Mouse (Mus musculus): Measurements from ENCODE around the gene Sfxn3. TPM values are rescaled to one million over a fixed set of nuclear protein-coding genes. Genes with fewer than 3 reads are reported as not detected.

Gene Sfxn3
- 2.4 TPM in 2 replicates for polyA plus RNA-seq (2012; rRNA removed)
- 1.8 and 2.5 TPM in 2 replicates for polyA plus RNA-seq (2014; fragmentation: Nextera tagmentation; extraction: Ambion mirVana)

GRCm38 (mm10) chr19:45047417-45047934 lies at the start of gene Sfxn3:
Sfxn3 (plus strand) TSS chr19:45047503.
- Histone ChIP-seq H3K27ac (peak within 1 kb of the TSS; percentile 49), H3K27me3 (ENCODE audit: control insufficient read depth, insufficient read depth, low read length) (peaks cover 23% of the 10 kb centered on the region), H3K4me1 (replicated peaks; ENCODE audit: control insufficient read depth in 2 of 2, insufficient read depth in 2 of 2, low read length in 1 of 2) (peaks cover 0 to 19% of the 10 kb centered on the region in 2 experiments; a peak in 2 of 4 replicates), H3K4me2 (ENCODE audit: low read depth) (peak within 1 kb of the TSS; percentile 59), H3K9ac (replicated peaks) (peak within 1 kb of the TSS; percentile 59), H3K4me3 (ENCODE audit: insufficient read depth in 1 of 2, low read depth in 2 of 2, low read length in 2 of 2) (peak within 1 kb of the TSS; percentile 38 to 61), H3K9me3 (ENCODE audit: control insufficient read depth, low read length) (no peaks in the 10 kb centered on the region), H3K36me3 (replicated peaks; ENCODE audit: control insufficient read depth, insufficient read depth, low read depth) (no peaks in the 10 kb centered on the region)
- ATAC-seq (ENCODE audit: insufficient read depth), result peak; percentile 86
- TF ChIP-seq CTCF (IDR thresholded peaks at IDR 0.05; ENCODE audit: low read depth) (peak; percentile 94), EP300 (IDR thresholded peaks at IDR 0.05; ENCODE audit: low read depth) (no peak)
- WGBS (ENCODE audit: insufficient replicate concordance), result under 1% methylated on average over 26 of the region's 26 CpGs
- peak; percentile 38 to 77 (median 50) for DNase-seq (ENCODE audit: low read depth in 3 of 3, low spot score in 3 of 3)

DNA sequence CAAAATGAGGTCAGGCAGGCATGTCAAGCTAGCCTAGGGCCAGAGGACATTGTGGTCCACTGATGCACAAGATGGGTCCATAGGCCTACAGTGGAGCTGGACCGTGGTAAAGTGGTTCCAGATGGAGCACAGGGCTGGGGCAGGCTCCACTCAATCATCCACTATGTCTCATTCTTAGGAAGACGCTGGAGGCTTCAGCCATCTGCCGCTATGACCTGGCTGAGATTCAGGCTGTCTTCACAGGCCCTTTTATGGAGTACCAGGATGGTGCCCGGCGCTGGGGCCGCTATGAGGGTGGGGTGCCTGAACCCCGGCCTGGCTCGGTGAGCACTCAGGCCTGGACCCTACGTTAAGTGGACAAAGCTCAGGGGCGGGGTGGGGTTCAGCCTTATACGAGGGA lies 49.5 kb upstream of the Sfxn3 start:
- Histone ChIP-seq H3K27ac (no peak overlapping the region), H3K4me2 (ENCODE audit: low read depth) (no peak overlapping the region), H3K4me3 (ENCODE audit: insufficient read depth in 1 of 2, low read depth in 2 of 2, low read length in 2 of 2) (no peak overlapping the region), H3K4me1 (replicated peaks; ENCODE audit: control insufficient read depth in 2 of 2, insufficient read depth in 2 of 2, low read length in 1 of 2) (no peaks in the 10 kb centered on the region), H3K9ac (replicated peaks) (no peak overlapping the region), H3K27me3 (ENCODE audit: control insufficient read depth, insufficient read depth, low read length) (no peaks in the 10 kb centered on the region), H3K9me3 (ENCODE audit: control insufficient read depth, low read length) (no peaks in the 10 kb centered on the region), H3K36me3 (replicated peaks; ENCODE audit: control insufficient read depth, insufficient read depth, low read depth) (no peaks in the 10 kb centered on the region)
- DNase-seq (ENCODE audit: low read depth in 3 of 3, low spot score in 3 of 3), result no peak
- 72% methylated on average over 11 of the region's 11 CpGs for WGBS (ENCODE audit: insufficient replicate concordance)
- TF ChIP-seq EP300 (IDR thresholded peaks at IDR 0.05; ENCODE audit: low read depth) (no peak), CTCF (IDR thresholded peaks at IDR 0.05; ENCODE audit: low read depth) (no peak)
- ATAC-seq (ENCODE audit: insufficient read depth), result no peak

DNA sequence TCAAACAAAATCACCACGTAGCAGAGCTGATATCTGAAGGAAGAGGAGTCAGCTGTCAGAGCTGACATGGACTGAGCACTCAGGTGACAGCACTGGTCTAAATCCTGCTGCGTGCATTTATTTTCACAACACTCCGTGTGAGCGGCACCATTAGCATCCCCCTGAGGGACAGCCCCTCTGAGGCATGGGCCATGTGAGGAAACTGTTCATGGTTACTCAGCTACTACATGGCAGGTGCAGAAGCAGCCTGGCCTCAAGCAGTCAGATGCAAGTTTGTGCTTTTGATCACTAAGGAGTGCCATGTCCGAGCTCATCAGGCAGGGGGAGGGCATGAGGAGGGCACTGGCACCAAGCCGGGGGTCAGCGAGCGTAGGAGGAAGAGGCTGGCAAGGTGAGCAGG lies 47.7 kb upstream of the Sfxn3 start:
- H3K4me3 ChIP-seq (ENCODE audit: insufficient read depth in 1 of 2, low read depth in 2 of 2, low read length in 2 of 2), result no peak overlapping the region
- TF ChIP-seq CTCF (IDR thresholded peaks at IDR 0.05; ENCODE audit: low read depth) (no peak), EP300 (IDR thresholded peaks at IDR 0.05; ENCODE audit: low read depth) (no peak)
- no peaks in the 10 kb centered on the region for H3K27me3 ChIP-seq (ENCODE audit: control insufficient read depth, insufficient read depth, low read length)
- H3K36me3 ChIP-seq (replicated peaks; ENCODE audit: control insufficient read depth, insufficient read depth, low read depth), result peaks cover 7% of the 10 kb centered on the region
- no peak for DNase-seq (ENCODE audit: low read depth in 3 of 3, low spot score in 3 of 3)
- H3K27ac ChIP-seq, result no peak overlapping the region
- 72% methylated on average over 8 of the region's 8 CpGs for WGBS (ENCODE audit: insufficient replicate concordance)
- no peak overlapping the region for H3K9ac ChIP-seq (replicated peaks)
- no peaks in the 10 kb centered on the region for H3K4me1 ChIP-seq (replicated peaks; ENCODE audit: control insufficient read depth in 2 of 2, insufficient read depth in 2 of 2, low read length in 1 of 2)
- H3K4me2 ChIP-seq (ENCODE audit: low read depth), result no peak overlapping the region
- no peak for ATAC-seq (ENCODE audit: insufficient read depth)
- no peaks in the 10 kb centered on the region for H3K9me3 ChIP-seq (ENCODE audit: control insufficient read depth, low read length)

GRCm38 (mm10) chr19:45002301-45002700 lies 45.0 kb upstream of the Sfxn3 start:
- H3K36me3 ChIP-seq (replicated peaks; ENCODE audit: control insufficient read depth, insufficient read depth, low read depth), result peaks cover 7% of the 10 kb centered on the region
- no peaks in the 10 kb centered on the region for H3K27me3 ChIP-seq (ENCODE audit: control insufficient read depth, insufficient read depth, low read length)
- no peak overlapping the region for H3K27ac ChIP-seq
- no peak for DNase-seq (ENCODE audit: low read depth in 3 of 3, low spot score in 3 of 3)
- H3K9me3 ChIP-seq (ENCODE audit: control insufficient read depth, low read length), result no peaks in the 10 kb centered on the region
- H3K9ac ChIP-seq (replicated peaks), result no peak overlapping the region
- TF ChIP-seq EP300 (IDR thresholded peaks at IDR 0.05; ENCODE audit: low read depth) (no peak), CTCF (IDR thresholded peaks at IDR 0.05; ENCODE audit: low read depth) (peak; percentile 42)
- H3K4me3 ChIP-seq (ENCODE audit: insufficient read depth in 1 of 2, low read depth in 2 of 2, low read length in 2 of 2), result no peak overlapping the region
- whole genome bisulfite sequencing (ENCODE audit: insufficient replicate concordance), result 67% methylated on average over 3 of the region's 3 CpGs
- no peak for ATAC-seq (ENCODE audit: insufficient read depth)
- peaks cover 5 to 9% of the 10 kb centered on the region in 2 experiments for H3K4me1 ChIP-seq (replicated peaks; ENCODE audit: control insufficient read depth in 2 of 2, insufficient read depth in 2 of 2, low read length in 1 of 2)
- H3K4me2 ChIP-seq (ENCODE audit: low read depth), result no peak overlapping the region

DNA sequence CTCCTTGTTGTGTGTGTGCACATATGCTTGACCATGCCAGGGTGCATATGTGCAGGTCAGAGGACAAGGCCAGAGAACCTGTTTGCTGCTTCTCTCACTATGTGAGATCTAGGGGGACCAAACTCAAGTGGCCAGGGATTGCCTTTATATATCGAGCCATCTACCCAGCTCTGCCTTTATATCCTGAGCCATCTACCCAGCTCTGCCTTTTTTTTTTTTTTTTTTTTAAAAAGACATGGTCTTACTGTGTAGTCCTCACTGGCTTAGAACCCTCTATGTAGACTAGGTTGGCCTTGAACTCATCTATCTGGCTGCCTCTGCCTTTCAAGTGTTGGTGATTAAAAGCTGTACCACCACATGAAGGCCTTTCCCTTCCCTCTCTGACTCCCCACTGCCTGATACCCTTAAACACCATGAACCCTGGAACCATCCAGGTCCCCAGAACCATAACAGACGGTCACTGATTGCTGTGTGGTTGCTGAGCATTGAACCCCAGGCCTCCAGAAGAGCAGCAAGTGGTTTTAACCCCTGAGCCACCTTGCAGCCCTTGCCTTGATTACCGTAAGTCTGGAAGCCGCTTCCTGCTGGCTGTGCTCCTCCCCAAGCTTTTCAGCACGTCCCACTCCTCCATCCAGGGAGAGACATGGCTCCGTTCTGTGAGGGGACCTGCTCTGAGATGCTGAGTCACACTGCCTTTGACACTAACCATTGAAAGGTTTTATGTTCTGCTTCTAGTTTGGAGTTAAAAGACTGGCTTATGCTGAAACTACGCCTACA lies 43.4 kb upstream of the Sfxn3 start:
- DNase-seq (ENCODE audit: low read depth in 3 of 3, low spot score in 3 of 3) (no peak), ATAC-seq (ENCODE audit: insufficient read depth) (no peak)
- Histone ChIP-seq H3K4me2 (ENCODE audit: low read depth) (no peak overlapping the region), H3K36me3 (replicated peaks; ENCODE audit: control insufficient read depth, insufficient read depth, low read depth) (peaks cover 7% of the 10 kb centered on the region), H3K27ac (no peak overlapping the region), H3K4me3 (ENCODE audit: insufficient read depth in 1 of 2, low read depth in 2 of 2, low read length in 2 of 2) (no peak overlapping the region), H3K27me3 (ENCODE audit: control insufficient read depth, insufficient read depth, low read length) (no peaks in the 10 kb centered on the region), H3K9ac (replicated peaks) (no peak overlapping the region), H3K9me3 (ENCODE audit: control insufficient read depth, low read length) (no peaks in the 10 kb centered on the region), H3K4me1 (replicated peaks; ENCODE audit: control insufficient read depth in 2 of 2, insufficient read depth in 2 of 2, low read length in 1 of 2) (peaks cover 5 to 14% of the 10 kb centered on the region in 2 experiments)
- TF ChIP-seq EP300 (IDR thresholded peaks at IDR 0.05; ENCODE audit: low read depth), result no peak
- no peak for TF ChIP-seq CTCF (IDR thresholded peaks at IDR 0.05; ENCODE audit: low read depth)
- WGBS (ENCODE audit: insufficient replicate concordance), result 80% methylated on average over 7 of the region's 7 CpGs

All from liver, embryonic 14.5 days (tissue).